Mouse (Mus musculus) intestine, embryonic 14.5 days (tissue): ENCODE data around the gene Kyat3. TPM values are rescaled to one million over a fixed set of nuclear protein-coding genes. Genes with fewer than 3 reads are reported as not detected.

Experiments
- ATAC-seq: fragments of 200-750 bp; cut with Nextera tagmentation; replicated peaks from 2 replicates; pipeline ENCODE4 v1.8.0; 2017; ENCODE audit warnings: low read depth, moderate number of reproducible peaks, moderate TSS enrichment, moderate library complexity; ENCODE audit not compliant: low FRiP score, low TSS enrichment
- DNase-seq: peaks from one replicate; pipeline ENCODE4 v3.0.0-alpha.2; 2018; ENCODE audit warnings: low spot score
- H3K27ac ChIP-seq: fragments of 300-500 bp; sonication (generic); 2 replicates; pipeline ENCODE4 v1.5.1; 2014; ENCODE audit warnings: low read depth, mild to moderate bottlenecking, control low read depth
- H3K27me3 ChIP-seq: fragments of 300-500 bp; sonication (generic); replicated peaks from 2 replicates; pipeline ENCODE4 v1.6.1; 2014; ENCODE audit warnings: low read length, control low read depth; ENCODE audit not compliant: control insufficient read depth, insufficient read depth
- H3K36me3 ChIP-seq: fragments of 300-500 bp; sonication (generic); 2 replicates; pipeline ENCODE4 v1.6.1; 2014; ENCODE audit warnings: low read length, control low read depth; ENCODE audit not compliant: control insufficient read depth, insufficient read depth
- H3K4me1 ChIP-seq: fragments of 300-500 bp; sonication (generic); replicated peaks from 2 replicates; pipeline ENCODE4 v1.6.1; 2014; ENCODE audit warnings: low read length, control low read depth, mixed read lengths; ENCODE audit not compliant: control insufficient read depth, insufficient read depth
- H3K4me2 ChIP-seq: fragments of 300-500 bp; sonication (generic); 2 replicates; pipeline ENCODE4 v1.6.1; 2014; ENCODE audit warnings: low read length
- H3K4me3 ChIP-seq: fragments of 300-500 bp; sonication (generic); 2 replicates; pipeline ENCODE4 v1.5.1; 2014; ENCODE audit warnings: low read depth, low read length, control low read depth, mixed read lengths
- H3K9ac ChIP-seq: fragments of 300-500 bp; sonication (generic); 2 replicates; pipeline ENCODE4 v1.6.1; 2014; ENCODE audit warnings: mild to moderate bottlenecking, low read length
- H3K9me3 ChIP-seq: fragments of 300-500 bp; sonication (generic); 2 replicates; pipeline ENCODE4 v1.6.1; 2016; ENCODE audit warnings: low read length, control low read depth; ENCODE audit not compliant: control insufficient read depth
- WGBS: fragments of 180-500 bp; shearing (Covaris S2); extraction: QIAGEN DNeasy Blood & Tissue Kit; methylation state at CpG from one replicate; pipeline ENCODE4 v1.1.7; 2014; 5-methylcytosine and 5-hydroxymethylcytosine counted together
- polyA plus RNA-seq: library from polyadenylated mRNA; unstranded; fragments of >200 nt; fragmentation: Nextera tagmentation; extraction: Ambion mirVana; gene quantifications from 2 replicates; pipeline ENCODE4 v1.2.1, GENCODE M21; 2014

Gene Kyat3
- polyA plus RNA-seq, 1 experiment from 2014 or later, result 20.5 TPM

GRCm38 (mm10) chr3:142740896-142741295, 40.0 kb downstream of the Kyat3 start:
- H3K9me3 ChIP-seq, result no peaks in the 10 kb centered on the region
- no peaks in the 10 kb centered on the region for H3K27me3 ChIP-seq
- ATAC-seq, result no peak
- no peak overlapping the region for H3K4me2 ChIP-seq
- no peak overlapping the region for H3K9ac ChIP-seq
- H3K27ac ChIP-seq, result no peak overlapping the region
- no peaks in the 10 kb centered on the region for H3K36me3 ChIP-seq
- no peaks in the 10 kb centered on the region for H3K4me1 ChIP-seq
- 75% methylated on average over 7 of the region's 7 CpGs for WGBS
- H3K4me3 ChIP-seq, result no peak overlapping the region
- no peak for DNase-seq

GRCm38 (mm10) chr3:142743973-142744898, 43.4 kb downstream of the Kyat3 start:
- H3K36me3 ChIP-seq, result no peaks in the 10 kb centered on the region
- no peaks in the 10 kb centered on the region for H3K27me3 ChIP-seq
- ATAC-seq (peak; percentile 17; the same call in 1 of the 2 replicates), DNase-seq (no peak)
- no peak overlapping the region for H3K4me3 ChIP-seq
- no peaks in the 10 kb centered on the region for H3K4me1 ChIP-seq
- H3K9me3 ChIP-seq, result no peaks in the 10 kb centered on the region
- H3K4me2 ChIP-seq, result no peak overlapping the region
- H3K27ac ChIP-seq, result no peak overlapping the region
- 60% methylated on average over 21 of the region's 21 CpGs for WGBS
- H3K9ac ChIP-seq, result no peak overlapping the region

- DNase-seq (no peak), ATAC-seq (no peak)
- H3K9me3 ChIP-seq, result no peaks in the 10 kb centered on the region
- H3K4me1 ChIP-seq, result no peaks in the 10 kb centered on the region
- H3K36me3 ChIP-seq, result no peaks in the 10 kb centered on the region
- no peaks in the 10 kb centered on the region for H3K27me3 ChIP-seq
- H3K4me3 ChIP-seq, result no peak overlapping the region
- H3K27ac ChIP-seq, result no peak overlapping the region
- no peak overlapping the region for H3K4me2 ChIP-seq
- WGBS, result 98% methylated on average over 2 of the region's 2 CpGs
- H3K9ac ChIP-seq, result no peak overlapping the region
Measured at GRCm38 (mm10) chr3:142745076-142745475, 44.2 kb downstream of the Kyat3 start.

GRCm38 (mm10) chr3:142747673-142748072, 46.8 kb downstream of the Kyat3 start:
- no peak overlapping the region for H3K9ac ChIP-seq
- H3K4me2 ChIP-seq, result no peak overlapping the region
- ATAC-seq (no peak), DNase-seq (peak; percentile 16)
- H3K36me3 ChIP-seq, result no peaks in the 10 kb centered on the region
- no peaks in the 10 kb centered on the region for H3K9me3 ChIP-seq
- H3K4me3 ChIP-seq, result no peak overlapping the region
- H3K27ac ChIP-seq, result no peak overlapping the region
- H3K27me3 ChIP-seq, result no peaks in the 10 kb centered on the region
- 95% methylated on average over 7 of the region's 7 CpGs for WGBS
- no peaks in the 10 kb centered on the region for H3K4me1 ChIP-seq

GRCm38 (mm10) chr3:142749131-142749530, 48.3 kb downstream of the Kyat3 start:
- ATAC-seq (no peak), DNase-seq (no peak)
- Histone ChIP-seq H3K27ac (no peak overlapping the region), H3K4me3 (no peak overlapping the region), H3K9me3 (no peaks in the 10 kb centered on the region), H3K36me3 (no peaks in the 10 kb centered on the region), H3K4me1 (no peaks in the 10 kb centered on the region), H3K4me2 (no peak overlapping the region), H3K9ac (no peak overlapping the region), H3K27me3 (no peaks in the 10 kb centered on the region)
- WGBS, result 84% methylated on average over 16 of the region's 16 CpGs

- no peak overlapping the region for H3K27ac ChIP-seq
- H3K9ac ChIP-seq, result no peak overlapping the region
- ATAC-seq, result no peak
- H3K36me3 ChIP-seq, result no peaks in the 10 kb centered on the region
- no peak for DNase-seq
- 83% methylated on average over 18 of the region's 18 CpGs for WGBS
- no peak overlapping the region for H3K4me3 ChIP-seq
- no peaks in the 10 kb centered on the region for H3K27me3 ChIP-seq
- no peak overlapping the region for H3K4me2 ChIP-seq
- H3K9me3 ChIP-seq, result no peaks in the 10 kb centered on the region
- no peaks in the 10 kb centered on the region for H3K4me1 ChIP-seq
Measured at GRCm38 (mm10) chr3:142755132-142755867, 54.4 kb downstream of the Kyat3 start.

- no peak for DNase-seq
- H3K4me3 ChIP-seq, result no peak overlapping the region
- no peaks in the 10 kb centered on the region for H3K9me3 ChIP-seq
- no peak overlapping the region for H3K27ac ChIP-seq
- WGBS, result 48% methylated on average over 12 of the region's 12 CpGs
- no peak overlapping the region for H3K9ac ChIP-seq
- H3K4me1 ChIP-seq, result no peaks in the 10 kb centered on the region
- H3K36me3 ChIP-seq, result no peaks in the 10 kb centered on the region
- no peak for ATAC-seq
- no peak overlapping the region for H3K4me2 ChIP-seq
- H3K27me3 ChIP-seq, result no peaks in the 10 kb centered on the region
Measured at GRCm38 (mm10) chr3:142757841-142758240, 57.0 kb downstream of the Kyat3 start.

- no peak overlapping the region for H3K27ac ChIP-seq
- ATAC-seq, result no peak
- no peaks in the 10 kb centered on the region for H3K9me3 ChIP-seq
- no peaks in the 10 kb centered on the region for H3K27me3 ChIP-seq
- no peak overlapping the region for H3K4me2 ChIP-seq
- WGBS, result 89% methylated on average over 7 of the region's 7 CpGs
- H3K4me3 ChIP-seq, result no peak overlapping the region
- H3K36me3 ChIP-seq, result no peaks in the 10 kb centered on the region
- no peaks in the 10 kb centered on the region for H3K4me1 ChIP-seq
- no peak overlapping the region for H3K9ac ChIP-seq
- no peak for DNase-seq
Measured at GRCm38 (mm10) chr3:142758593-142758992, 57.7 kb downstream of the Kyat3 start.
